Mouse (Mus musculus) forebrain, postnatal 0 days (tissue): Measurements from ENCODE around the gene Dock1. TPM values are rescaled to one million over a fixed set of nuclear protein-coding genes. Genes with fewer than 3 reads are reported as not detected.
A peak's percentile ranks its signal among the peaks of the same experiment; 100 is the strongest.

ENCODE experiments used
- ATAC-seq: fragments of 200-750 bp; cut with Nextera tagmentation; 2 replicates; pipeline ENCODE4 v1.8.0; 2017; ENCODE audit warnings: mild to moderate bottlenecking, moderate library complexity
- DNase-seq: peaks from one replicate; pipeline ENCODE4 v3.0.0-alpha.2; 2015
- H3K27ac ChIP-seq: fragments of 300-500 bp; sonication (generic); 2 replicates; pipeline ENCODE4 v1.5.1; 2014; ENCODE audit warnings: low read depth, mild to moderate bottlenecking, antibody characterized with exemption, low read length, moderate library complexity, mixed read lengths
- H3K27me3 ChIP-seq: fragments of 300-500 bp; sonication (generic); 2 replicates; pipeline ENCODE4 v1.6.1; 2014; ENCODE audit warnings: mild to moderate bottlenecking, low read length, mixed read lengths; ENCODE audit not compliant: insufficient read depth
- H3K36me3 ChIP-seq: fragments of 300-500 bp; sonication (generic); 2 replicates; pipeline ENCODE4 v1.6.1; 2014; ENCODE audit warnings: mild to moderate bottlenecking, moderate library complexity; ENCODE audit not compliant: insufficient read depth
- H3K4me1 ChIP-seq: fragments of 300-500 bp; sonication (generic); 2 replicates; pipeline ENCODE4 v1.6.1; 2014; ENCODE audit warnings: antibody characterized with exemption; ENCODE audit not compliant: insufficient read depth
- H3K4me2 ChIP-seq: fragments of 300-500 bp; sonication (generic); 2 replicates; pipeline ENCODE4 v1.6.1; 2014; ENCODE audit warnings: low read depth, mild to moderate bottlenecking, moderate library complexity
- H3K4me3 ChIP-seq: fragments of 300-500 bp; sonication (generic); 2 replicates; pipeline ENCODE4 v1.5.1; 2014; ENCODE audit warnings: low read depth, low read length, mixed read lengths
- H3K9ac ChIP-seq: fragments of 300-500 bp; sonication (generic); 2 replicates; pipeline ENCODE4 v1.6.1; 2014; ENCODE audit warnings: mild to moderate bottlenecking
- H3K9me3 ChIP-seq: fragments of 300-500 bp; sonication (generic); 2 replicates; pipeline ENCODE4 v1.6.1; 2016; ENCODE audit warnings: low read length
- CTCF ChIP-seq: sonication (generic); IDR thresholded peaks from 2 replicates; pipeline ENCODE4 v1.5.1; 2016; ENCODE audit warnings: antibody characterized with exemption, control low read depth, low read depth
- WGBS: fragments of 180-500 bp; shearing (Covaris S2); extraction: QIAGEN DNeasy Blood & Tissue Kit; methylation state at CpG from one replicate; pipeline ENCODE4 v1.1.7; 2014; 5-methylcytosine and 5-hydroxymethylcytosine counted together
- polyA plus RNA-seq: library from polyadenylated mRNA; unstranded; fragments of >200 nt; fragmentation: Nextera tagmentation; extraction: Ambion mirVana; gene quantifications from 2 replicates; pipeline ENCODE4 v1.2.1, GENCODE M21; 2015
- total RNA-seq: library from RNA; depleted of rRNA; stranded (reverse); fragments of >200 nt; gene quantifications from 2 replicates; pipeline ENCODE4 v1.2.3, GENCODE M21; 2014

Dock1 gene
- total and polyA plus RNA-seq, 2 experiments from 2014 or later = 5.5 to 12.6 TPM

DNA sequence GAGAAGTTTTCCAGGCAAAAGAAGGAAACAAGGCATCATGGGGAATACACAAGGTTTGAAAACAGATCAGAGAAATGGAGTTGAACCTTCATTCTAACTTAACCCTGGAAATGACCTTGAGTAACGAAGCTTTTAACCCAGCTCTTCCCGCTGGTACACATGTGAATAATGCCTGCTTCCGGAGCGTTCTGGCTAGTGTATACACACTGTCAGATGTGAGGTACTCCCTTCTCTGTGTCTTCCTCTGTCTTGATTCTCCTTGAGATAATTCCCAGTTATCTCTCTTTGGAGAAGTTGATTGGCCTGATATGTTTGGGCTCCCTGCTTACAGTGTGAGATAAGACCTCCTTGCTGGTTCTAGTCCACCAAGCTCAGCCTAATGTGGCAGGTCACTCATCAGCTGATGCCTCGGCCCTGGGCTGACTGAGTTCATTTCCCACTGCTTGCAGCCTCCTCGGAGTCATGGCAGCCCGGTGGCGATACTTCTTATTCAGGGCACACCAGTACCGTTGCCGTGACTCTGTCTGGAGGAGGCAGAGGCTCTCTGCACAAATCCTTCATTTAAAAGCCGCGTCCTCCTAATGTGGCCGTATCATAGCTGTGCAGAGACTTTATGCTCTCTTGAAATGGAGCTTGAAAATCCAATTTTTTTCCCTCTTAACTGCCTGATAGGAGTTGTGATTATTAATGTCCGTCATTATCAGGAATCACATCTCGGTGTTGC, 102.6 kb downstream of the Dock1 start:
- Histone ChIP-seq H3K9ac (no peak overlapping the region), H3K36me3 (no peaks in the 10 kb centered on the region), H3K4me2 (no peak overlapping the region), H3K27ac (no peak overlapping the region), H3K4me3 (no peak overlapping the region), H3K27me3 (no peaks in the 10 kb centered on the region), H3K9me3 (no peaks in the 10 kb centered on the region), H3K4me1 (peaks cover 19% of the 10 kb centered on the region)
- no peak for TF ChIP-seq CTCF
- no peak for ATAC-seq
- no peak for DNase-seq
- 73% methylated on average over 15 of the region's 15 CpGs for WGBS

DNA sequence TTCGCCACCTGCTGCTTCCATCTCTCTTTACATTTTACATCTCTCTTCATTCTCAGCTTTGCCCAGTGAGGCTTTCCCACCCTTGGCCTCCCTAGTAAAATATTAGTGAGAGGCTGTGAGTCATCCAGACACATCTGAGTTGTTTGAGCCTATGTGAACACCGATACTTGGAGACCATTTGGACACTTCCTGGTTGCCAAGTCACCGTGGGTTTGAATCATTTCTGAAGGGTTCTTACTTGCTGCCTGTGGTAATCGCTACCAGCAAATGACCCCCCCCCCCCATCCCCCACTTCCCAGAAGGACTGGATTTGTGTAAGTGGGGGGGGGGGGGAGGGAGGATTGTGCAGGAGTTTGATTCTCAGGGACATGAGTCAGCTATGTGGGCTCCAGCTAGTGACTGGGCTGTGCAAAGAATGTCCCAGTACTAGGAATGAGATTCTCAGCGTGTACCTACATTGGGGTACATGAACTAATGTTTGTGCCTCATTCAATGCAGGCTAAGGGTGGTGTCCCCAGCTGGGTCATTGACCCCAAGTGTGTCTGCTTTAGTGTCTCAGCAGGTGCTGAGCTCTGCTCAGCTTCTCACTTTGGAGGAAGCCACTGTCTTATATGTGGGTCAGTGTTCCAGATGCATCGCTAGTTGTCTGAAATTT, 103.4 kb downstream of the Dock1 start:
- 57% methylated on average over 6 of the region's 6 CpGs for WGBS
- Histone ChIP-seq H3K27ac (no peak overlapping the region), H3K4me3 (no peak overlapping the region), H3K4me1 (peaks cover 19% of the 10 kb centered on the region), H3K4me2 (no peak overlapping the region; the same call in 1 of the 2 replicates), H3K36me3 (no peaks in the 10 kb centered on the region), H3K9me3 (no peaks in the 10 kb centered on the region), H3K9ac (no peak overlapping the region), H3K27me3 (no peaks in the 10 kb centered on the region)
- ATAC-seq (peak; percentile 54), DNase-seq (no peak)
- no peak for TF ChIP-seq CTCF

DNA sequence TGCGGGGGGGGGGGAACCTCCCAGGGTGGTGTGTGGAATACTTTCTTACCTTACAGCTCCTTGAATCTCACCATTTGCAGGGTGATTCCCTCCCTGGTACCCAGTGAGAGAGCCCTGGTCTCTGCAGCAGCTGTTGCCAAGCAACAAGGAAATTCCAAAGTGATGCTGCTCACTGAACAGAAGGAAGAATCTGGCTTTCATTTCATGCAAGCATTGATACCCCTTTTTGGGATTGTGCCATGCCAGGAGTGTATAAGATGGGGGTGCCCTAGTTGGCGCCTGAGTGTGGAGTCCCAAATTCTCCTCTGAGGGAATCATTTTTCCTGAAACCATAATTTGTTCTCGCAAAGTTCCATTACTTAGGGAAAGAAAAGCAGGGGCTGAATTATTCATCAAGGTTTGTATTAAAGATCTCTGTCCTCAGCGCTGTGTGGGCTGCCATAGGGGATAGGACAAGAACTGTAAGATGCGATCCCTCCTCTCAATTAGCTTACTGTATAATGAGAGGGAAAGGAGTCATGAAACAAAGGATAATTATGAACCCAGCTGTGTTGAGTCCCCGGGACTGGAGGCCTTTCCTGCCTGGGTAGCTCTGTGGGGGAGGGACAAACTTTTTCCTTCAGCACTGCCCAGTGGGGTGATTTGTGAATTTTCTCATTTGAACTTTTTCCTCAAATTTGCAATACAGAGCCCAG, 104.2 kb downstream of the Dock1 start:
- peak overlapping the region; percentile 55; the same call in 1 of the 2 replicates for H3K27ac ChIP-seq
- H3K36me3 ChIP-seq = no peaks in the 10 kb centered on the region
- TF ChIP-seq CTCF = no peak
- WGBS = 21% methylated on average over 6 of the region's 6 CpGs
- H3K9me3 ChIP-seq = no peaks in the 10 kb centered on the region
- no peaks in the 10 kb centered on the region for H3K27me3 ChIP-seq
- H3K4me1 ChIP-seq = peaks cover 19% of the 10 kb centered on the region
- peak overlapping the region; percentile 33 for H3K4me2 ChIP-seq
- 0 out of 2 replicates have a peak overlapping the region, but pooled peaks have one; percentile 9 for H3K4me3 ChIP-seq
- no peak overlapping the region for H3K9ac ChIP-seq
- DNase-seq = peak; percentile 87
- peak; percentile 91 for ATAC-seq

DNA sequence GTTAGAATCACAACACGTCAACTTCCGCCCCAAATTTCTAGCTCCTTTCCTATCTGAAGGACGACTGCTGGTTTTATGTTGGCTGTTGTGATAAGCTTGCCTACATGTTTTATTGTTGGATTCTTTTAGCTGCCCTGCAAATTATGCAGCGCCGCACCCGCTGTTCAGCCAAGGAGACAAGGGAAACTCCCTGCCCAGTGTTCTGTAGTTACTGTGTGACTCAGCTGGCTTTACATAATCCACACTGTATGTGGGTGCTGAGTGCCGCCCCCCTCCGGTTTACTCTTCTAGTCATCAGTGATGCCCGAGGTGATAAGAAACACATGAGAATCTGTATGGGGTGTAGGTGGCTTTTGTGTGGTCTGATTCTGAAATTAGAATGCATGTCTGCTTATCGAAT, 105.2 kb downstream of the Dock1 start:
- no peak for TF ChIP-seq CTCF
- WGBS = 54% methylated on average over 10 of the region's 10 CpGs
- H3K27ac ChIP-seq = no peak overlapping the region

DNA sequence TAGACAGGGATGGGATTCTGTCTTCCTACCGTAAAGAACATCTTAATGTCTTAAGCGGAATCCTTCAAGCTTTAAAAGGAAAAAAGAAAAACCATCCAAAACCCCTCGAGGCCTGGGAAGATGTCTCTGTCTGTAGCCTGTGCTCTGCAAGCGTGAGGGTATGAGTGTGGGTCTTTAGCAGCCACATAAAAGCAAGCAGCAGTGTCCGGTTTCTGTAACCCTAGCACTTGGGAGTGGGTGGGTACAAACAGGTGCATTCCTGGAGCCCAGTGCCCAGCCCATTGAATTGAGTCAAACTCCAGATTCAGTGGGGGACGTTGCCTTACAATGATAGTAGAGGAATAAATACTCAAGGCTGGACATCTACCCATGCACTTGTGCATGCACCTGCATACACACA, 105.9 kb downstream of the Dock1 start:
- H3K4me3 ChIP-seq = no peak overlapping the region
- H3K27me3 ChIP-seq = no peaks in the 10 kb centered on the region
- ATAC-seq (no peak), DNase-seq (no peak)
- no peaks in the 10 kb centered on the region for H3K36me3 ChIP-seq
- H3K4me1 ChIP-seq = peaks cover 19% of the 10 kb centered on the region
- no peak overlapping the region for H3K4me2 ChIP-seq
- WGBS = 76% methylated on average over 6 of the region's 6 CpGs
- no peak overlapping the region for H3K27ac ChIP-seq
- no peaks in the 10 kb centered on the region for H3K9me3 ChIP-seq
- TF ChIP-seq CTCF = no peak
- no peak overlapping the region for H3K9ac ChIP-seq

More for the DNA sequence above, 105.2 kb downstream of the Dock1 start:
- no peak overlapping the region for H3K9ac ChIP-seq
- H3K4me2 ChIP-seq = no peak overlapping the region
- H3K4me1 ChIP-seq = peaks cover 19% of the 10 kb centered on the region
- no peaks in the 10 kb centered on the region for H3K36me3 ChIP-seq
- H3K27me3 ChIP-seq = no peaks in the 10 kb centered on the region
- ATAC-seq (no peak), DNase-seq (peak; percentile 15)
- H3K9me3 ChIP-seq = no peaks in the 10 kb centered on the region
- H3K4me3 ChIP-seq = no peak overlapping the region

DNA sequence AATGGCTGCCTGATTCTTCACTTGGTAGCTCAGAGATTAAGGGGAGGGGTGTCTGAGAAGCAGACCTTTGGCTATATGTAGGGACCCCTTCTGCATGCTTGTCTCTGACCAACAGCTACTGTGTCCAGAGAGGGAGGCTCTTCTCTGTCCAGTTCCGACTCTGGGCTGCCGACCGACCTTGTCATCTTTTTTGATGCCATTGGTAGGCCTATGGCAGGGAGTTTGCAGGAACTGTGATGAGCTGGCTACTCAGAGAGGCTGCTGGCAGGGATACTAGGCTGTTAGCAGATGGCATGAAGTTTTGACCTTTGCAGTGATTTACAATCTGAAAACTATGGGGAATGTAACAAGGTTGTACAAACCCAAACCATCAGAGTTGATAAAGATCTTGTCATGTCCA, 109.3 kb downstream of the Dock1 start:
- no peak overlapping the region for H3K27ac ChIP-seq
- H3K27me3 ChIP-seq = no peaks in the 10 kb centered on the region
- H3K4me1 ChIP-seq = peaks cover 10% of the 10 kb centered on the region
- H3K9me3 ChIP-seq = no peaks in the 10 kb centered on the region
- 91% methylated on average over 3 of the region's 3 CpGs for WGBS
- H3K36me3 ChIP-seq = no peaks in the 10 kb centered on the region
- no peak for DNase-seq
- no peak overlapping the region for H3K4me2 ChIP-seq
- no peak overlapping the region for H3K9ac ChIP-seq
- no peak for TF ChIP-seq CTCF
- H3K4me3 ChIP-seq = no peak overlapping the region
- ATAC-seq = no peak

DNA sequence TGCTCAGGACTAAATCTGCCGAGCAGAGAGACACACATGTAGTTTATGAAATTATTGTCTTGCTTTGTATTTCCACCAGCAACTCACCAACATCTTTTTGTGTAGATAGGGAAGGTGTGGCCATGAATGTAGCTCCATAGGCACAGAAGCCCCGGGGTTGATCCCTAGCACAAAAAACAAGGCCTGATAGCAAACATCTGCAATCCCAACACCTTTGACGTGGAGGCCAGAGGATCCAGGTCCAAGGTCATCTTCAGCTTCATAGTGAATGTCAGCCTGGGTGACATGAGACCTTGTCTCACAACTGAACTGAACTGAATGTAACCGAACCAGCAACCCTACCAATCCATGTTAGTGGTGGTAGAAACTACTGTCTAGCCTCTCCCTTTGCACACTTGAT, 116.7 kb downstream of the Dock1 start:
- WGBS = 95% methylated on average over 4 of the region's 4 CpGs
- Histone ChIP-seq H3K27ac (no peak overlapping the region), H3K9me3 (no peaks in the 10 kb centered on the region), H3K36me3 (no peaks in the 10 kb centered on the region), H3K4me2 (no peak overlapping the region), H3K4me1 (no peaks in the 10 kb centered on the region), H3K4me3 (no peak overlapping the region), H3K9ac (no peak overlapping the region), H3K27me3 (no peaks in the 10 kb centered on the region)
- ATAC-seq = no peak
- DNase-seq = no peak
- TF ChIP-seq CTCF = no peak
